Mouse (Mus musculus) E14TG2a.4 (cell line): ENCODE results near the gene Enpp7.

Source experiments
- CTCF ChIP-seq: conservative IDR thresholded peaks from 2 replicates; pipeline ENCODE4 v1.5.1; 2014; ENCODE audit warnings: low read length
- NANOG ChIP-seq: IDR thresholded peaks from 2 replicates; pipeline ENCODE4 v1.6.1; 2014; ENCODE audit warnings: borderline replicate concordance, low read length, mixed read lengths
- POU5F1 ChIP-seq: IDR thresholded peaks from 2 replicates; pipeline ENCODE4 v1.6.1; 2014; ENCODE audit warnings: low read length, borderline replicate concordance

DNA sequence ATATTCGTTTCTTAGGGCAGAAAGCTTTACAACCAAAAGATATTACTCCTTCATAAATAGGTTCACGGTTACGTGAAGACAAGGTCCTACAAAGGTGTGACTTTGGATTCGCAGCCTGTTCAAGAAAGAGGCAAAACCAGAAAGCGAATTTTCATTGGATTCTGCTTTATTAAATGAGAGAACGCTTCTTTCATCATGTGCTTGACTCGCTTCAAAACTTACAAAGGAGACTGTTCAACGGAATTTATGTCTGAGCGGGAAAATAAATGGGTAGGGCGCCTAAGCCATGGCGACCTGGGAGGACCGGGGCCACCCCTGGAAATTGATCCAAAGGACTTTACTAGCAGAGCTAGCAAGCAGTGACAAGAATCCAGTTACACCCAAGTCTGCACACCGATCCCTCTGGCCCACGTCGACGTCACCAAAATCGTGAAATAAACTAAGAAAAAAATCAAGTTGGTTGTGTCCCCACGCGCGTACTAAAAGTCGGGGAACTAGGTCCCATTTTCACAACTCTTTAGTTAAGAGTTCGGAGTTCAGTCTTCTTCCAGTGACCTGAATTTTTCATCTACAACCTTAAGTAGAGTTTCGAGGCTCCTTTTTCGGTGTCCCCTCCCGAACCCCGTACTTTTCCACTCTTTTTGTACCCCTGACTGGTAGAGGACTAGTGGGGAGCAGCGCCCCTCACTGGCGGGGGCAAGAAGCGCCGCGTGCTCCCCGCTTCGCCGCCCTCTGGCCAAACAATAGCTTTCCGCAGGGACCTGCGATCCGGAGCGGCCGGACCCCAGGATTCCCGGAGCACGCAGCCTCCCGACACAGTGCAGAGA lies 34.3 kb downstream of the Enpp7 start:
- TF ChIP-seq POU5F1 (no peak), CTCF (peak; percentile 41), NANOG (no peak)
